In the genomic region with DNA sequence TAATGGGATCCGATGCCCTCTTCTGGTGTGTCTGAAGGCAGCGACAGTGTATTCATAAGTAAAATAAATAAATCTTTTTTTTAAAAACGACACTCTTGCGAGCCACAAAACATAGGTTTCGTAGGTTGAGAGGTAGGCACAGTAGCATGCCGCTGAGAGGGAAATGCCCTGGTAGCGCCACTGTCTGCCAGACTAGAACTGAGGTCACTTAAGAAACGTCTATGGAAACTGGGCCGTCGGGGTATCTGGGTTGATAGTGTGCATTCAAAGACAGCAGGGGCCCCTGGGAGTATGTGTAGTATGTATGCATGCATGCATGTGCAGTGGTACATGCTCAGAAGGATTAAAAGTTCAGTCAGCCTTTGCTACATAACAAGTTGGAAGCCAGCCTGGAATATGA, we compare ENCODE assay signal across 17 mouse cellular contexts. TPM values are rescaled to one million over a fixed set of nuclear protein-coding genes. Genes with fewer than 3 reads are reported as not detected.
DNase-seq lines count a peak whose midpoint lies in the region; ATAC-seq and TF ChIP-seq lines count a peak whose summit lies in the region.
"Had no signal": no experiment of that assay in that cellular context is flagged by ENCODE, and none has a peak within 500 bp of the region (broad histone marks: within the 10 kb centered on the region; RNA-seq: fewer than 3 reads in every experiment).

No protein-coding gene starts in this region.

- peaks cover 16% of the 10 kb centered on the region for H3K36me3 ChIP-seq in forebrain, embryonic 15.5 days
- peaks cover 14% of the 10 kb centered on the region for H3K36me3 ChIP-seq in forebrain, embryonic 16.5 days (ENCODE audit: control insufficient read depth, insufficient read depth)
- H3K36me3 ChIP-seq in hindbrain, postnatal 0 days (ENCODE audit: insufficient read depth, low read length), result peaks cover 9% of the 10 kb centered on the region; the same call in 1 of the 2 replicates
- peaks cover 7% of the 10 kb centered on the region for H3K36me3 ChIP-seq in hindbrain, embryonic 16.5 days (ENCODE audit: control insufficient read depth, insufficient read depth, low read length)
- H3K36me3 ChIP-seq in midbrain, embryonic 13.5 days, result peaks cover 45% of the 10 kb centered on the region
- H3K36me3 ChIP-seq in midbrain, postnatal 0 days (ENCODE audit: insufficient read depth, low read length), result peaks cover 3% of the 10 kb centered on the region
- H3K36me3 ChIP-seq in neural tube, embryonic 13.5 days, result peaks cover 36% of the 10 kb centered on the region

- H3K27ac ChIP-seq in forebrain, embryonic 15.5 days (replicated peaks), result 0 out of 2 replicates have a peak overlapping the region, but pooled peaks have one; percentile 48
- H3K27ac ChIP-seq in forebrain, embryonic 16.5 days (ENCODE audit: low read length), result no peak overlapping the region
- 0 out of 2 replicates have a peak overlapping the region, but pooled peaks have one; percentile 62 for H3K27ac ChIP-seq in hindbrain, postnatal 0 days
- no peak overlapping the region for H3K27ac ChIP-seq in hindbrain, embryonic 16.5 days (ENCODE audit: low read depth, low read length)
- peak overlapping the region; percentile 51 for H3K27ac ChIP-seq in midbrain, embryonic 13.5 days
- no peak overlapping the region for H3K27ac ChIP-seq in midbrain, postnatal 0 days (ENCODE audit: low read depth, low read length)
- H3K27ac ChIP-seq in neural tube, embryonic 13.5 days (replicated peaks), result 0 out of 2 replicates have a peak overlapping the region, but pooled peaks have one; percentile 38
- H3K27ac ChIP-seq: heart, embryonic 10.5 days had no signal

- H3K27me3 ChIP-seq in forebrain, embryonic 15.5 days, result no peaks in the 10 kb centered on the region
- H3K27me3 ChIP-seq in forebrain, embryonic 16.5 days (replicated peaks; ENCODE audit: control insufficient read depth, insufficient read depth, low read length), result no peaks in the 10 kb centered on the region
- H3K27me3 ChIP-seq in hindbrain, postnatal 0 days (ENCODE audit: insufficient read depth, low read length), result no peaks in the 10 kb centered on the region
- no peaks in the 10 kb centered on the region for H3K27me3 ChIP-seq in hindbrain, embryonic 16.5 days (replicated peaks; ENCODE audit: control insufficient read depth, insufficient read depth, low read length)
- H3K27me3 ChIP-seq in midbrain, embryonic 13.5 days, result no peaks in the 10 kb centered on the region
- no peaks in the 10 kb centered on the region for H3K27me3 ChIP-seq in midbrain, postnatal 0 days (ENCODE audit: insufficient read depth, low read length)
- H3K27me3 ChIP-seq in neural tube, embryonic 13.5 days, result no peaks in the 10 kb centered on the region
- H3K27me3 ChIP-seq: limb, embryonic 13.5 days had no signal

- no peak overlapping the region for H3K9ac ChIP-seq in forebrain, embryonic 15.5 days (replicated peaks)
- H3K9ac ChIP-seq in forebrain, embryonic 16.5 days (replicated peaks; ENCODE audit: low read depth, low read length), result no peak overlapping the region
- no peak overlapping the region for H3K9ac ChIP-seq in hindbrain, postnatal 0 days (replicated peaks; ENCODE audit: low read length)
- H3K9ac ChIP-seq in hindbrain, embryonic 16.5 days (ENCODE audit: low read depth, low read length), result no peak overlapping the region
- H3K9ac ChIP-seq in midbrain, embryonic 13.5 days (replicated peaks), result no peak overlapping the region
- H3K9ac ChIP-seq in midbrain, postnatal 0 days (replicated peaks; ENCODE audit: low read length, poor library complexity, severe bottlenecking), result no peak overlapping the region
- no peak overlapping the region for H3K9ac ChIP-seq in neural tube, embryonic 13.5 days
- H3K9ac ChIP-seq: limb, embryonic 13.5 days had no signal

- 89% methylated on average over 10 of the region's 10 CpGs for WGBS in forebrain, embryonic 15.5 days
- 89% methylated on average over 10 of the region's 10 CpGs for WGBS in forebrain, embryonic 16.5 days
- 85% methylated on average over 10 of the region's 10 CpGs for WGBS in hindbrain, postnatal 0 days
- WGBS in hindbrain, embryonic 16.5 days, result 89% methylated on average over 10 of the region's 10 CpGs
- 92% methylated on average over 10 of the region's 10 CpGs for WGBS in midbrain, embryonic 13.5 days
- 79% methylated on average over 10 of the region's 10 CpGs for WGBS in midbrain, postnatal 0 days
- WGBS in neural tube, embryonic 13.5 days, result 85% methylated on average over 10 of the region's 10 CpGs

- no peak overlapping the region for H3K4me2 ChIP-seq in forebrain, embryonic 15.5 days (replicated peaks)
- no peak overlapping the region for H3K4me2 ChIP-seq in forebrain, embryonic 16.5 days (ENCODE audit: low read length)
- no peak overlapping the region for H3K4me2 ChIP-seq in hindbrain, postnatal 0 days (ENCODE audit: low read depth, low read length)
- H3K4me2 ChIP-seq in hindbrain, embryonic 16.5 days (ENCODE audit: low read length), result no peak overlapping the region
- H3K4me2 ChIP-seq in midbrain, embryonic 13.5 days (replicated peaks), result no peak overlapping the region
- no peak overlapping the region for H3K4me2 ChIP-seq in midbrain, postnatal 0 days (ENCODE audit: low read depth, low read length, poor library complexity, severe bottlenecking)
- no peak overlapping the region for H3K4me2 ChIP-seq in neural tube, embryonic 13.5 days
- H3K4me2 ChIP-seq: limb, embryonic 13.5 days had no signal

- H3K4me3 ChIP-seq in forebrain, embryonic 15.5 days, result no peak overlapping the region
- no peak overlapping the region for H3K4me3 ChIP-seq in forebrain, embryonic 16.5 days (replicated peaks; ENCODE audit: low read length)
- no peak overlapping the region for H3K4me3 ChIP-seq in hindbrain, postnatal 0 days (ENCODE audit: low read length)
- no peak overlapping the region for H3K4me3 ChIP-seq in hindbrain, embryonic 16.5 days (ENCODE audit: low read length)
- no peak overlapping the region for H3K4me3 ChIP-seq in midbrain, embryonic 13.5 days (replicated peaks)
- no peak overlapping the region for H3K4me3 ChIP-seq in midbrain, postnatal 0 days (ENCODE audit: low read depth, low read length)
- H3K4me3 ChIP-seq in neural tube, embryonic 13.5 days, result no peak overlapping the region
- H3K4me3 ChIP-seq: heart, embryonic 10.5 days; limb, embryonic 13.5 days had no signal

- DNase-seq in hindbrain, postnatal 0 days (ENCODE audit: low spot score), result no peak
- DNase-seq in midbrain, postnatal 0 days (ENCODE audit: low spot score), result no peak
- DNase-seq: adrenal gland, adult 8-10 months; B cell, adult 2 months; cerebellum, postnatal 10 days; gastrocnemius, postnatal 10 days; kidney, postnatal 14 days; right cerebral cortex, adult 18-20 months; thymus, adult 2 months had no signal

- peaks cover 21% of the 10 kb centered on the region for H3K4me1 ChIP-seq in forebrain, embryonic 15.5 days
- peaks cover 21% of the 10 kb centered on the region for H3K4me1 ChIP-seq in forebrain, embryonic 16.5 days (replicated peaks; ENCODE audit: control insufficient read depth, insufficient read depth, low read length)
- H3K4me1 ChIP-seq in hindbrain, postnatal 0 days (ENCODE audit: insufficient read depth, low read length), result no peaks in the 10 kb centered on the region
- H3K4me1 ChIP-seq in hindbrain, embryonic 16.5 days (ENCODE audit: control insufficient read depth, insufficient read depth, low read depth, low read length), result peaks cover 9% of the 10 kb centered on the region
- peaks cover 30% of the 10 kb centered on the region for H3K4me1 ChIP-seq in midbrain, embryonic 13.5 days (replicated peaks)
- peaks cover 11% of the 10 kb centered on the region for H3K4me1 ChIP-seq in midbrain, postnatal 0 days (ENCODE audit: insufficient read depth, low read length)
- H3K4me1 ChIP-seq in neural tube, embryonic 13.5 days (replicated peaks), result peaks cover 34% of the 10 kb centered on the region

- no peak for ATAC-seq in forebrain, embryonic 15.5 days (replicated peaks)
- no peak for ATAC-seq in forebrain, embryonic 16.5 days
- ATAC-seq in hindbrain, postnatal 0 days, result no peak
- no peak for ATAC-seq in hindbrain, embryonic 16.5 days
- ATAC-seq in midbrain, embryonic 13.5 days, result no peak
- no peak for ATAC-seq in midbrain, postnatal 0 days (ENCODE audit: low FRiP score)
- no peak for ATAC-seq in neural tube, embryonic 13.5 days (ENCODE audit: low read depth)
- ATAC-seq: intestine, postnatal 0 days had no signal

- no peaks in the 10 kb centered on the region for H3K9me3 ChIP-seq in forebrain, embryonic 15.5 days
- H3K9me3 ChIP-seq in forebrain, embryonic 16.5 days (ENCODE audit: control insufficient read depth, low read length), result no peaks in the 10 kb centered on the region
- no peaks in the 10 kb centered on the region for H3K9me3 ChIP-seq in hindbrain, postnatal 0 days (ENCODE audit: low read length)
- no peaks in the 10 kb centered on the region for H3K9me3 ChIP-seq in hindbrain, embryonic 16.5 days (ENCODE audit: control insufficient read depth, low read length)
- no peaks in the 10 kb centered on the region for H3K9me3 ChIP-seq in midbrain, embryonic 13.5 days
- H3K9me3 ChIP-seq in midbrain, postnatal 0 days (ENCODE audit: low read length), result no peaks in the 10 kb centered on the region
- H3K9me3 ChIP-seq in neural tube, embryonic 13.5 days, result no peaks in the 10 kb centered on the region
- H3K9me3 ChIP-seq: heart, embryonic 10.5 days; limb, embryonic 13.5 days had no signal

- no peak for TF ChIP-seq CTCF in hindbrain, postnatal 0 days (IDR thresholded peaks at IDR 0.05; ENCODE audit: low read depth)
- no peak for TF ChIP-seq CTCF in midbrain, postnatal 0 days (IDR thresholded peaks at IDR 0.05)

RNA-seq across cellular contexts. Expression of a gene that starts 21.4 kb away (rescaled TPM):
- polyA plus RNA-seq in forebrain, embryonic 15.5 days (2015; fragmentation: Nextera tagmentation; extraction: Ambion mirVana), result 58.0 and 67.1 TPM in 2 replicates
- 56.8 and 60.2 TPM in 2 replicates for polyA plus RNA-seq in forebrain, embryonic 16.5 days (2015; fragmentation: Nextera tagmentation; extraction: Ambion mirVana)
- total RNA-seq in hindbrain, postnatal 0 days (2014; rRNA removed), result 33.4 and 35.2 TPM in 2 replicates
- polyA plus RNA-seq in hindbrain, postnatal 0 days (2015; fragmentation: Nextera tagmentation; extraction: Ambion mirVana), result 36.1 and 40.7 TPM in 2 replicates
- 34.0 and 35.3 TPM in 2 replicates for polyA plus RNA-seq in hindbrain, embryonic 16.5 days (2015; fragmentation: Nextera tagmentation; extraction: Ambion mirVana)
- 48.5 and 57.4 TPM in 2 replicates for polyA plus RNA-seq in midbrain, embryonic 13.5 days (2015; fragmentation: Nextera tagmentation; extraction: Ambion mirVana)
- total RNA-seq in midbrain, postnatal 0 days (2014; rRNA removed), result 34.0 and 34.4 TPM in 2 replicates
- polyA plus RNA-seq in midbrain, postnatal 0 days (2015; fragmentation: Nextera tagmentation; extraction: Ambion mirVana), result 33.2 and 43.8 TPM in 2 replicates
- polyA plus RNA-seq in neural tube, embryonic 13.5 days (2015; fragmentation: Nextera tagmentation; extraction: Ambion mirVana), result 34.6 and 45.5 TPM in 2 replicates

Comparison
In these comparisons a context has a peak if more than half of its experiments do, and no peak if none do; other contexts are left out.
1. H3K27ac ChIP-seq: peak in forebrain, embryonic 15.5 days (single experiment), hindbrain, postnatal 0 days (single experiment), midbrain, embryonic 13.5 days (single experiment) and neural tube, embryonic 13.5 days (single experiment); none in forebrain, embryonic 16.5 days (single experiment), hindbrain, embryonic 16.5 days (single experiment) and midbrain, postnatal 0 days (single experiment).